Mouse (Mus musculus) Patski (cell line): ENCODE measurements around the gene Gsn. TPM values are rescaled to one million over a fixed set of nuclear protein-coding genes. Genes with fewer than 3 reads are reported as not detected.

Source experiments
- ATAC-seq: fragments of 100-300 bp; one replicate; pipeline ENCODE4 v1.8.0; 2021
- CTCF ChIA-PET: fragments of 350-600 bp; sonication (Branson Sonifier 250); formaldehyde crosslinking; loops from one replicate; lab custom pipeline; 2022; ENCODE audit warnings: inconsistent platforms; lab: Charles Lee
- POLR2A ChIA-PET: fragments of 350-600 bp; sonication (Branson Sonifier 250); formaldehyde crosslinking; loops from one replicate; lab custom pipeline; 2022; ENCODE audit warnings: antibody characterized with exemption, inconsistent platforms; lab: Charles Lee
- DNase-seq: peaks from one replicate; pipeline ENCODE4 v3.0.0-alpha.2; 2011; ENCODE audit warnings: low read depth, low spot score
- H3K27me3 ChIP-seq: fragments of 371-371 bp; one replicate; pipeline ENCODE4 v1.5.1; 2021
- CTCF ChIP-seq: fragments of 100-300 bp; IDR thresholded peaks from one replicate; pipeline ENCODE4 v1.5.1; 2021
- in situ Hi-C: fragments of 300-500 bp; cut with MboI; formaldehyde crosslinking; loops from 3 replicates; pipeline ENCODE4 v1.11.1; 2018; ENCODE audit warnings: low pct_unique_long_range_greater_than_20kb, mixed read lengths
- polyA plus RNA-seq: library from polyadenylated mRNA; unstranded; gene quantifications from one replicate; pipeline ENCODE4 v1.2.3, GENCODE M21; 2021

Gene Gsn
- polyA plus RNA-seq, 1 experiment from 2014 or later = 207 TPM

DNA sequence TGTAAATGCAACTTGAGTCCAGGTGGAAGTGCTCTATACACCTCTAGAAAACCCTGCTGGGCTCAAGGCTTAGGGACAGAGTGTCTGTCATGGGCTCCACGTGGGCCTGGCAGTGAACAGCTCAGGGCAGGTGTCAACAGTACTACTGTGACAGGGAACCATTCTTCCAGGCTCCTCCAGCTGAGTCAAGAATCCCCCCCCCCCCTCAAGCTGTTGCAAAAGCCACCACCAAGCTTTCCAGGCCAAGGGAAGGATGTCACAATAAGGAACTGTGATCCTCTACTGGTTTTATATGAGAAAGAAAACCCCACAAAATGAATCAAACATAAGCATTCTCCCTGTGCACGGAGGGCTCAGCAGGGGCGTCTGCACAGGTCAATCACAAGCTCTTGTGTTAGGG lies 58.1 kb downstream of the Gsn start:
- POLR2A ChIA-PET = no interaction called here

DNA sequence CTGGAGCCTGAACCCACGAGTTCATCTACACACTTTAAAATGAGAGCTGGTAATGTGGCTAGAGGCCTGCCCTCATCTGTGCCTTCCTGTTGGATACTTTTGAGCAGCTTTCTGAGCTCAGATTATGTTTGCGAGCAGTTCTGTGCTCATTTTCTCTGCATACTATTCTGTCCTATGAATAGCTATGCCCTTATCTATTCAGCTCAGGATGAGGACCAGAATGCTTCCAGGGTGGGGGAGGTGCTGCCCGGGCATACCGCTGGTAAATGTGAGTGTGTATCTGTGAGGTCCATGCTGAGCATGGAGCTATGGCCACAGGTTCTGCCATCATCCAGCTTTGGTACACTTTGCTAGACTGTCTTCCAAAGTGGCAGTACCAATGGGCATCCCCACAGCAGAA lies 61.4 kb downstream of the Gsn start:
- ChIA-PET CTCF (interaction anchor here (1.6 kb wide), 1 partner anchor 30 kb away, joined by 3 read pairs; no protein-coding TSS in a partner anchor), POLR2A (no interaction called here)
- no peak for TF ChIP-seq CTCF
- in situ Hi-C loops = no loop called here
- no peaks in the 10 kb centered on the region for H3K27me3 ChIP-seq
- ATAC-seq (no peak), DNase-seq (no peak)

More for the DNA sequence above, 58.1 kb downstream of the Gsn start:
- ATAC-seq = no peak
- CTCF ChIA-PET = interaction anchor here (0.7 to 2.4 kb wide), 3 partner anchors 8 to 16 kb away, joined by 3 to 6 read pairs (median 5); no protein-coding TSS in a partner anchor
- no peaks in the 10 kb centered on the region for H3K27me3 ChIP-seq
- DNase-seq = no peak
- no peak for TF ChIP-seq CTCF
- in situ Hi-C loops = no loop called here

DNA sequence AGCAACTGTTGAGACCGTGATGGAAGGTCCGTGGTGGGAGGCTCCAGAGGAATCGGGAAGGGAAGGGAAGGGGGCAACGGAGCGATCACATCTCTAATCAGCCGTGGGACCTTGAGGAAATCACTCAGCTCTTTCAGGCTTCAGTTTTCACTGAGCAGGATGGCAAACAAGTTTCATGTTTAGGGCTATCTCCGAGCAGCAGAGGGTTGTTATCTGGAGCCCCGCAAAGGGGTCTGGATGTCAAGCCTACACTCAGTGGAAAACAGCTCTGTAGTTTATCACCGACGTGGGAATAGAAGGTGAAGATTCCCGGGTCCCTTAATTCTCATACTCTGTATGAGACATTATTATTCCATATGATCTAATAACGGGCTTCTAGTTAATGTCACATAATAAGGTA lies 62.2 kb downstream of the Gsn start:
- ATAC-seq (no peak), DNase-seq (no peak)
- no peak for TF ChIP-seq CTCF
- H3K27me3 ChIP-seq = no peaks in the 10 kb centered on the region
- POLR2A ChIA-PET = no interaction called here
- in situ Hi-C loops = no loop called here
- CTCF ChIA-PET = interaction anchor here (0.9 to 1.2 kb wide), 2 partner anchors 20 to 79 kb away, joined by 3 read pairs; partner anchors contain the start of gene 4930402F06Rik

DNA sequence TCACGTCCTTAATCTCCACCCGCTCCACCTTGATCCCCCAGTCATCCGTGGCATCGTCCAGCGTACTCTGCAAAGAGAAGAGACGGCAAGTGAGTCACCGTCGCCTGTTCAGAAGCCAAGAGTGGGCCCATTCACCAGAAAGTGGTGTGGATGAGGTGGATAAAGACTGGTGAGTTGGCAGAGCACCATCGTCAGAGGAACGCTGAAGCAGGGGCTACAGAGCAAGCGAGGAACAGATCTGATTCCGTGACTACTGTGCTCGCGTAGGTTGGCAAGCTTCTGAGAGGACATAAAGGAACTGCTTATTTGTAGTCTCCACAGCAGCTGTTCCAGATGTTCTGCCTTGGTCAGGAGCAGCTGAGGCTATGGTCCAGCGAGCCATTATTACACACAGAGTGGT lies 64.2 kb downstream of the Gsn start:
- H3K27me3 ChIP-seq = no peaks in the 10 kb centered on the region
- no peak for TF ChIP-seq CTCF
- in situ Hi-C loops = no loop called here
- ChIA-PET CTCF (interaction anchor here (0.9 to 1.4 kb wide), 3 partner anchors 9 to 29 kb away, joined by 3 to 5 read pairs (median 3); no protein-coding TSS in a partner anchor), POLR2A (interaction anchor here (1.1 to 1.2 kb wide), 3 partner anchors 9 to 33 kb away, joined by 3 to 4 read pairs (median 3); partner anchors contain the start of gene Stom)
- peak; percentile 71 for DNase-seq
- ATAC-seq = peak; percentile 77

DNA sequence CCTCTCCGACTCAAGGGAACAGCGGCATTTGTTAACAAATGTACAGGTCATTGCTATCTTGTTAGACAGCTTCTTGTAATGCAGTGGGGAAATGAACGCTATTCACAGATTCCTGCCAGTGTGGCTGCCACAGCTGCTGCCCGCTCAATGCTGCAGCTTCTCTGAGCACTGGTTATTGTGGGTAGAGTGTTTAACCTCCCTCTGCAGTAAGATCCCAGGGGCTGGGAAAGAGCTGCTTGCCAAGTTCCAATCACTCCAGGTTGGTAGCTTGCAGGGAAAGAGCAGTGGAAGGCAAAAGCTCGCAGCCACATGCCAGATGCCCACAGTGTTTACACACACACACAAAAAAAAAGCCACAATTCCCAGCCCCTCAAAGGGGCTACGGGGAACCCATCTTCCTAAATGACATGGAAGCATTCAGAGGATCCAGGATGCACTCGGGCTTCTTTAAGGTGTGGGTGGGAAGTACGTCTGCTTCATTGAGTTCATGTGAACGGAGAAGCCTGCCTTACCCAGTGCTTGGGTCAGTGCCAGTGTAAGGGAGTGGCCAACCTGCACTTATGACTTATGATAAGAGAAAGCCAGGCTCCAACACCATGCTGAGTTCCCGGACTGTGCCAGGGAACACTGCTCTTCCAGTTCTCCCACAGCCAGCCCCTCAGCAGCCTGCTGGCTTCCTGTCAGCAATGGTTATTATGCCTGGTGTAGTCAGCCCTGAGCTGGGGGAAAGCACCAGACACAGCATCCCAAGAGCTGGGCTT lies 66.4 kb downstream of the Gsn start:
- no peak for ATAC-seq

DNA sequence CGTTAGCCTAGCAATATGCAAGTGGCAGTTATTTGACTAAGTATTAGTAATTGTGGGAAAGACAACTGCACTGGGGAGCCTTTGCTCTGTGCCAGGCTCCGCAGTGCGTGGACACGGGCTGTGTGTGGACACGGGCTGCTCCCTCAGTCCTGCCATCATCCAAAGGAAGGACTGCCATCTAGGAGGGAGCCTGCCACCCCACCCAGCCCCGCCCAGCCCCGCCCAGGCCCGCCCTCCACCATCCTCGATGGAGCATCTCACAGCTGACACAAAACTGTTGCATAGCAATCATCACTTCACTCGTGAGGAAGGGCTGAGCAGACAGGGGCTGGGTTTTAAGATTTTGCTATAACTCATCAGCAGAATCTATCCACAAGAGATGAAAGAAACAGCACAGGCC lies 69.8 kb downstream of the Gsn start:
- in situ Hi-C loops = no loop called here
- TF ChIP-seq CTCF = no peak
- ATAC-seq = no peak
- DNase-seq = no peak
- ChIA-PET CTCF (no interaction called here), POLR2A (no interaction called here)
- no peaks in the 10 kb centered on the region for H3K27me3 ChIP-seq

More for the DNA sequence above, 66.4 kb downstream of the Gsn start:
- CTCF ChIA-PET = no interaction called here
- TF ChIP-seq CTCF = no peak
- DNase-seq = peak; percentile 41
- POLR2A ChIA-PET = no interaction called here
- in situ Hi-C loops = no loop called here
- no peaks in the 10 kb centered on the region for H3K27me3 ChIP-seq

DNA sequence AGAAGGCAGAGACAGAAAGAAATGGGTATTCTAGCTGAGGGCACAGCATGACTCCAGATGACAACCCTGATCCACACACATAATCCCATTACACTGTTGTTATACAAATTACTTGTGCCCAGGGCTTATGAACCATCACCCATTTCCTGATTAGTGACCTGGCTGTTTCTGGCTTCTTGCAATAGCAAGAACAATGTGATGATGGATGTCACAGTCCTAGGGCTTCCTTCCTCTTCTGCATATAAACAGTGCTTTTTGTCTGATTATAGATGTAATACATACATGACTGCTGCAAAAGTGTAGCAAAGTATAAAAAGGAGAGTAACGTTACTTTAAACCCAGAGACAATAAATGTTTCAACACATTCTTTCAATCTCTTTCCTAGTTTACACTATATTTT lies 70.8 kb downstream of the Gsn start:
- in situ Hi-C loops = no loop called here
- POLR2A ChIA-PET = interaction anchor here (0.7 kb wide), 1 partner anchor 429 kb away, joined by 3 read pairs; no protein-coding TSS in a partner anchor
- ATAC-seq (no peak), DNase-seq (no peak)
- no peaks in the 10 kb centered on the region for H3K27me3 ChIP-seq
- CTCF ChIA-PET = no interaction called here
- no peak for TF ChIP-seq CTCF

DNA sequence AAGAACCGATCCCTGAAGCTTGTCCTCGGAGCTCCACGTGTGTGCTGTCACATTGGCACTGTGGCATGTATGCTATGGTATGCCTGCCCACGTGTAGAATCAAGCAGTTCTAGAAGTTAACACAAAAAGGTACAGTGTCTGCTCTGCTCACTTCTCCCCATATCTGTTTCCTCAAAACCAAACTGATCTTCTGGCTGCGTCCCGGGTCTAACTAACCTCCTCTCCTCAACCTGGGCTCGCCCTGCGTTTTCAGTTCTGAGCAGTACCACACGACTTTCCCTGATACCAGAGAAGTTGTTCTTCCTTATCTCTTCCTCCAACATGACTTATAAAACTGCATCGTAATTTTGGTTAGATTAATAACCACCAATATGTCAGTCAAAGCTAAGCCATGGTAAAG lies 71.4 kb downstream of the Gsn start:
- in situ Hi-C loops = no loop called here
- no peak for ATAC-seq
- DNase-seq = no peak
- POLR2A ChIA-PET = no interaction called here
- no peak for TF ChIP-seq CTCF
- CTCF ChIA-PET = no interaction called here
- no peaks in the 10 kb centered on the region for H3K27me3 ChIP-seq

DNA sequence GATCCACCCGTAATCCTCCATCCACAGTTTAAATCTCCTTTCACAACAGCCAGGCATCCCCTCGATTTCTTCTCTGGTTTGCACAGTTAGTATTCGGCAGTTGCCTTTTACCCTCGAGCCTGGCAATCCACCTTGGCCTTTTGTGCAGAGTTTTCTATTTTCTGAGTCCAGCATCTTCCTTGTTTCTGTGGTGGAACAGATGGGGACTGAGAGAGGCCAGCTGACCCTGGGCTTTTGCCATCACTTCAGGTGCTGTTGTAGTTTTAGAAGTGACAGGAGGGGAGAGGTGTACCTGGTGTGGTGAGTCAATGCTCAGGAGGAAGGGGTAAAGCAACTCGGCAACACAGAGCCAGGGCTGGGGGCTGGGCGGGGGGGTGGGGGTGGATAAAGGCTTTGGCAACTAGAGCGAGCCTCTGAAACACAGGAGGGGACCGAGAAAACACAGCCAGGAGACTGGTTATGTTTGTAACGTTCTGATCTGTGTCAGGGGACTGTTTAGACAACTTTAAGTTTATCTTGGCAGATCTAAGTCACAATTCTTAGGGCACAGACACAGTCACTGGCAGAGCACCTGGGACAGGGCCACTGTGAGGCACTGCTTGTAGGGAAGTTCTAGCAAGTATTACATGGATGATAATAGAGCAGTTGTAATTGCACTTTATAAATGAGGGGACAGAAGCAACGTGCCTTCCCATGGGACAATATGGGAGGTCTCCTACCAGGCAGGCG lies 72.0 kb downstream of the Gsn start:
- DNase-seq (no peak), ATAC-seq (no peak)
- POLR2A ChIA-PET = no interaction called here
- in situ Hi-C loops = no loop called here
- TF ChIP-seq CTCF = no peak
- CTCF ChIA-PET = interaction anchor here (1.3 kb wide), 1 partner anchor 21 kb away, joined by 3 read pairs; no protein-coding TSS in a partner anchor
- H3K27me3 ChIP-seq = no peaks in the 10 kb centered on the region

DNA sequence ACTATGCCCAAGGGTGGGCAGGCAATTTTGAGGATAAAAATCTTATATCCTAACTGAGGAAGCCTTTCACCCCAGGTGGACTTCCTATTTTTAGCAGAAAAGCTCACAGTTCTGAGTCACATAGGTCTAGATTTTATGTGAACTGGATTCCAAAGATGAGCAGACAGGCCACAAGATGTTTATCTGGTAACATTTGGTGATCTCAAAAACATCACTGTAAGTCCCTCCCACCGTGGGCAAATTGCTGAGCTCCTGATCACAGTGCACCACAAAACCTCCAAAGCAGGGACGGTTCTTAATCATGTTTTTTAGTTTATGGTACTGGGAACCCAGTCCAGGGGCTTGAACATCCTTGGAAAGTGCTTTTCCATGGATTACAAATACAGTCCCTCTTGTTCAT lies 72.9 kb downstream of the Gsn start:
- ATAC-seq (no peak), DNase-seq (no peak)
- no peak for TF ChIP-seq CTCF
- in situ Hi-C loops = no loop called here
- H3K27me3 ChIP-seq = no peaks in the 10 kb centered on the region
- CTCF ChIA-PET = interaction anchor here (1.3 to 1.5 kb wide), 2 partner anchors 9 to 20 kb away, joined by 3 read pairs; no protein-coding TSS in a partner anchor
- POLR2A ChIA-PET = interaction anchor here (1.3 kb wide), 1 partner anchor 9 kb away, joined by 3 read pairs; no protein-coding TSS in a partner anchor
